Mouse (Mus musculus): Measurements from ENCODE around the gene Igsf3. TPM values are rescaled to one million over a fixed set of nuclear protein-coding genes. Genes with fewer than 3 reads are reported as not detected.

Gene Igsf3
- 13.5 and 14.7 TPM in 2 replicates for polyA plus RNA-seq (2012; rRNA removed)

DNA sequence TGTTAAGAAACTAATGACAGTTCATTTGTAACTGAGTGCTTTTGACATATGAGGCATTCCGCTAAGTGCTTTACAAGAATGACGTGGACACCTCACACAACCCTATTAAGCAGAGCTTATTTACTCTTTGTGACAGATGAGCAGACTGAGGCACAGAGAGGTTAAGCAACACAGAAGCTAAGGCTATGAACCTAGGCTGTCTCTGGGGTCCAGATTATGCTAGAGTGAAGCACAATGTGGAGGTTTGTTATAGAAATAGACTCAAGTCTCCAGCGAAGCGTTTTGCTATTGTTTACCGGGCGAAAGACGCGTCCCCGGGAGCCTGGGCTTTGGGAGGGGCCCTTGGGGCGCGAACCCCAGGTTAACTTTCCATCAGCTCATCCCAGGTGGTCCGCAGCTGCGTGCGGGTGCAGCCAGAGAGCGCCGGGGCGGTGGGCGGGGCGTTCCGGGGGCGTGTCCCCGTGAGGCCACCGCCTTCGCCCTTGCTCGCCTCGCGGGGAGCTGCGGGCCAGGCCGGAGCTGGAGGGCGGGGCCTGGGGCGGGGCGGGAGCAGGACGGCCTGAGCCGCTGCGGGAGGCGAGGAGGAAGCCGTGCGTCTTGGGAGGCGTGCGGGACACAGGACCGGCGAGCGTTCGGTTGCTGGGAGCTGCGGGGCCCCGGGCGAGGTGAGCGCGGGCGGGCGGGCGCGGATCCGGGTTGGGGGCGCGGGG, at the start of gene Igsf3:
Igsf3 (plus strand) TSS at position 546 of the 710 bp plus-strand sequence.

Other genes with a start within 250 kb of the Igsf3 start
- 1.2 and 1.4 TPM in 2 replicates for gene Cd2, start 89.1 kb upstream of the Igsf3 start, polyA plus RNA-seq (2012; rRNA removed)
- gene Atp1a1, start 227.6 kb downstream of the Igsf3 start, polyA plus RNA-seq (2012; rRNA removed) = 923 and 990 TPM in 2 replicates